Mouse (Mus musculus) c-Kit-positive CD71-negative TER-119-negative erythroid progenitor cells, embryonic 14.5 days (primary cell): ENCODE data around the gene Zfp292.

Experiments used
- DNase-seq: peaks from one replicate; pipeline ENCODE4 v3.0.0-alpha.2; 2013; ENCODE audit warnings: low read depth

Gene Zfp292

GRCm38 (mm10) chr4:34797294-34797983 is 85.3 kb downstream of the Zfp292 start:
- DNase-seq: no peak

GRCm38 (mm10) chr4:34796294-34796693 is 86.5 kb downstream of the Zfp292 start:
- DNase-seq: no peak

- DNase-seq: no peak
These were observed 96.3 kb downstream of the Zfp292 start for GRCm38 (mm10) chr4:34786476-34786875.

- DNase-seq: no peak
These were observed 97.1 kb downstream of the Zfp292 start for GRCm38 (mm10) chr4:34785646-34786045.

- no peak for DNase-seq
These were observed 97.9 kb downstream of the Zfp292 start for GRCm38 (mm10) chr4:34784865-34785264.

GRCm38 (mm10) chr4:34782730-34783129 is 100.0 kb downstream of the Zfp292 start:
- no peak for DNase-seq

GRCm38 (mm10) chr4:34777677-34778527 is 104.9 kb downstream of the Zfp292 start, which contains the start of gene Smim8:
Gene Smim8, minus strand, starts transcription at chr4:34778423.
- DNase-seq: peak; percentile 87

- no peak for DNase-seq
These were observed 110.9 kb downstream of the Zfp292 start for GRCm38 (mm10) chr4:34771652-34772371.

- DNase-seq: no peak
These were observed 126.6 kb downstream of the Zfp292 start, which contains the start of gene Gm136 for GRCm38 (mm10) chr4:34756163-34756562. Gene Gm136, minus strand, starts transcription at chr4:34756263.
